Mouse (Mus musculus) midbrain, embryonic 10.5 days (tissue): ENCODE measurements at regions not wholly inside any gene's neighbourhood (a gene's known extent, or its start where the extent isn't known, plus 50 kb on each side); places are given as distances from the start of the nearest gene placed in this dataset.

Source experiments
- DNase-seq: peaks from one replicate; pipeline ENCODE4 v3.0.0-alpha.2; 2017; ENCODE audit warnings: low spot score
- H3K27ac ChIP-seq: fragments of 300-500 bp; sonication (generic); replicated peaks from 2 replicates; pipeline ENCODE4 v1.5.1; 2016; ENCODE audit warnings: mild to moderate bottlenecking
- H3K27me3 ChIP-seq: fragments of 300-500 bp; sonication (generic); 2 replicates; pipeline ENCODE4 v1.6.1; 2016; ENCODE audit warnings: low read depth, mild to moderate bottlenecking; ENCODE audit not compliant: poor library complexity, severe bottlenecking
- H3K36me3 ChIP-seq: fragments of 300-500 bp; sonication (generic); 2 replicates; pipeline ENCODE4 v1.6.1; 2016; ENCODE audit warnings: mild to moderate bottlenecking, moderate library complexity
- H3K4me1 ChIP-seq: fragments of 300-500 bp; sonication (generic); 2 replicates; pipeline ENCODE4 v1.6.1; 2016
- H3K4me3 ChIP-seq: fragments of 300-500 bp; sonication (generic); 2 replicates; pipeline ENCODE4 v1.5.1; 2016; ENCODE audit warnings: mild to moderate bottlenecking, moderate library complexity
- H3K9me3 ChIP-seq: fragments of 300-500 bp; sonication (generic); replicated peaks from 2 replicates; pipeline ENCODE4 v1.6.1; 2016; ENCODE audit warnings: mild to moderate bottlenecking
- WGBS: fragments of 180-500 bp; shearing (Covaris S2); methylation state at CpG from one replicate; pipeline ENCODE4 v1.1.7; 2016; 5-methylcytosine and 5-hydroxymethylcytosine counted together

DNA sequence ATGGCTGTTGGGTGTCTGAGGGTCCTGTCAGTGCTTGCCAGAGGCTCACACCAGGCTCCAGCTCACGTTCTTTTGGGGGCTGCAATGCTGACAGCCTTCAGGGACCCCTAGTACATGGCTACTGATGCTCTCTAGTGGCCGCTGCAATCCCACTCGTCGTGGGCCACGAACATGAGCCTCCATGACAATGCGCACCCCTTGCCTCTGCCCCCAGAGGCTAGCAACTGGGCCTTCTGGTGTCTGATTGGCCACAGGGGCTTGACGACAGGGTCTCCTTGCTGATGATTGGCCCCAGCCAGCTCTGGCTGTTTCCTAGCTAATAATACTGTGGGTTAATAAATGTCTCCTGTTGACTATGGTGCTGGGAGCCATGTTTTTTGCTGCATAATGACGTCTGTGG, 61.1 kb downstream of the Rtl1 start:
- no peak for DNase-seq
- 74% methylated on average over 8 of the region's 8 CpGs for WGBS
- Histone ChIP-seq H3K36me3 (peaks cover 18% of the 10 kb centered on the region), H3K27ac (no peak overlapping the region), H3K4me3 (no peak overlapping the region), H3K27me3 (peaks cover 33% of the 10 kb centered on the region), H3K9me3 (peaks cover 71% of the 10 kb centered on the region), H3K4me1 (peaks cover 17% of the 10 kb centered on the region)

GRCm38 (mm10) chr12:109538641-109539040, 61.5 kb downstream of the Rtl1 start:
- H3K27me3 ChIP-seq: peaks cover 37% of the 10 kb centered on the region
- 89% methylated on average over 3 of the region's 3 CpGs for WGBS
- H3K36me3 ChIP-seq: peaks cover 15% of the 10 kb centered on the region
- H3K4me3 ChIP-seq: no peak overlapping the region
- no peak overlapping the region for H3K27ac ChIP-seq
- peaks cover 17% of the 10 kb centered on the region for H3K4me1 ChIP-seq
- H3K9me3 ChIP-seq: peaks cover 69% of the 10 kb centered on the region
- DNase-seq: no peak

DNA sequence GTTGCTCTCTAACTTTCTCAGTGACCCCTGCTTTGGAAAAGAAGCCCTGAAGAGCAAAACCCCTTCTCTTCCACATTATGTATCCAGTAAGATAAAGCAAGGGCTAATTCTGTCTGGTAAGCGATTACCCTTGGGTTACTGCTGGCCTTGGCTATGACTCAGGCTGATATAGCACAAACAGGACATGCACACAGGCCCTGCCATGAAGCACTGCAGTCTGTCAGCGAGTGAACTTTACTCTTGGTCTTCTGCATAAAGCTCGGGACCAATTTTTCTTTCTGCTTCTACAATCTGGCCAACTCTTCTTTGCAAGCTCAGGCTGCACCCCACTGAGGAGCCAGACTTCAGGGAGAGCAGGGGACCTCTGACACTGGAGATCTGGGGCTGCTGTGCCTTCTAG, 63.6 kb downstream of the Rtl1 start:
- no peak for DNase-seq
- Histone ChIP-seq H3K4me3 (no peak overlapping the region), H3K36me3 (peaks cover 7% of the 10 kb centered on the region; the same call in 1 of the 2 replicates), H3K9me3 (peaks cover 48% of the 10 kb centered on the region), H3K4me1 (peaks cover 29% of the 10 kb centered on the region), H3K27ac (no peak overlapping the region), H3K27me3 (peaks cover 50% of the 10 kb centered on the region)
- WGBS: 85% methylated on average over 3 of the region's 3 CpGs

DNA sequence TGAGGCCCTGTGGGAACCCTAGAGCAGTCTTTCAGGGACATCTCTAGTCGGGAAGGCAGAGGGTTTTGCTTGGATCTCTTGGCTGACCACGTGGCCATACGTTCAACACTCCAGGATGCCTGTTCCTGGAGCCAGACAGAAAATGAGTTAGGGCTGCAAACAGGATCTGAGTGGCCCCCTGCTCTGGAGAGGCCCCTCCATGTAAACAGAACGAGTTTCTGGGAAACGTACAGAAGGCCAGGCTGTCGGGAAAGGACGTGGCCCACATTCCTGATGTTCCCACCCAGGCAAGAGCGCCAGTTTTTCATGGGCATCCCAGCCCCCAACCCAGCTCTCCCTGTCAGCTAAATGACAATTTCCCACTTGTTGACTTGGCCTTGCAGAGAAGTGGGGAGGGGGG, 67.7 kb downstream of the Rtl1 start:
- Histone ChIP-seq H3K27me3 (peaks cover 39% of the 10 kb centered on the region), H3K36me3 (0 out of 2 replicates have a peak, but pooled peaks cover 2% of the 10 kb centered on the region), H3K27ac (peak overlapping the region; percentile 60), H3K4me3 (no peak overlapping the region), H3K4me1 (peaks cover 58% of the 10 kb centered on the region), H3K9me3 (peaks cover 43% of the 10 kb centered on the region)
- DNase-seq: no peak
- WGBS: 70% methylated on average over 8 of the region's 8 CpGs

- Histone ChIP-seq H3K27me3 (peaks cover 36% of the 10 kb centered on the region), H3K36me3 (0 out of 2 replicates have a peak, but pooled peaks cover 2% of the 10 kb centered on the region), H3K27ac (peak overlapping the region; percentile 75), H3K9me3 (peaks cover 45% of the 10 kb centered on the region), H3K4me3 (no peak overlapping the region), H3K4me1 (peaks cover 58% of the 10 kb centered on the region)
- 88% methylated on average over 8 of the region's 8 CpGs for WGBS
- no peak for DNase-seq
These were observed 68.6 kb downstream of the Rtl1 start for GRCm38 (mm10) chr12:109531347-109532023.

GRCm38 (mm10) chr12:109530215-109531050, 69.7 kb downstream of the Rtl1 start:
- Histone ChIP-seq H3K9me3 (peaks cover 53% of the 10 kb centered on the region), H3K36me3 (0 out of 2 replicates have a peak, but pooled peaks cover 2% of the 10 kb centered on the region), H3K4me1 (peaks cover 61% of the 10 kb centered on the region), H3K27ac (peak overlapping the region; percentile 75), H3K27me3 (peaks cover 44% of the 10 kb centered on the region), H3K4me3 (peak overlapping the region; percentile 26)
- 51% methylated on average over 19 of the region's 19 CpGs for WGBS
- peak; percentile 65 for DNase-seq

- 41% methylated on average over 6 of the region's 6 CpGs for WGBS
- no peak for DNase-seq
- Histone ChIP-seq H3K27me3 (peaks cover 35% of the 10 kb centered on the region), H3K4me1 (peaks cover 61% of the 10 kb centered on the region), H3K36me3 (0 out of 2 replicates have a peak, but pooled peaks cover 2% of the 10 kb centered on the region), H3K9me3 (peaks cover 53% of the 10 kb centered on the region), H3K27ac (peak overlapping the region; percentile 75; the same call in 1 of the 2 replicates), H3K4me3 (no peak overlapping the region)
These were observed 70.6 kb downstream of the Rtl1 start for GRCm38 (mm10) chr12:109529501-109529900.

DNA sequence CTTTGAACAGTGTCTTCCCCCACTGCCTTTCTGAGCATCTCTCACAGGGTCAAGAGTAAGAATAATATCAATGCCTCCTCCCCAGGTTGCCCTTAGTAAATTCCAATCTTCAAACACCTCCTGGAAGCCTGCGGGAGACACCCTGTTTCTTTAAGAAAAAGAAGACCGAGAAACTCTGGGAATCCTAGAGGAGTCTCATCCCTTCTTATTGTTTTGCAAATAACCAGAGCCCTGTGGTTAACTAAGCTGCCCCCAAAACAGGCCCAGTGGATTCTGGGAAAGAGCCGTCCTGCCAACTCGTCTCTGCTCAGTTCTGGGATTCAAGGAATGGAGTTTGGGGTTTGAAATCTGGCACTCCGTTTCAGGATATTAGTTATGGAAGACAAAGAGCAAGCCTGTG, 71.2 kb downstream of the Rtl1 start:
- H3K27ac ChIP-seq: peak overlapping the region; percentile 59
- peaks cover 32% of the 10 kb centered on the region for H3K27me3 ChIP-seq
- peak overlapping the region; percentile 47; the same call in 1 of the 2 replicates for H3K4me3 ChIP-seq
- DNase-seq: no peak
- peaks cover 65% of the 10 kb centered on the region for H3K4me1 ChIP-seq
- H3K9me3 ChIP-seq: peaks cover 53% of the 10 kb centered on the region
- 50% methylated on average over 5 of the region's 5 CpGs for WGBS
- 0 out of 2 replicates have a peak, but pooled peaks cover 2% of the 10 kb centered on the region for H3K36me3 ChIP-seq

DNA sequence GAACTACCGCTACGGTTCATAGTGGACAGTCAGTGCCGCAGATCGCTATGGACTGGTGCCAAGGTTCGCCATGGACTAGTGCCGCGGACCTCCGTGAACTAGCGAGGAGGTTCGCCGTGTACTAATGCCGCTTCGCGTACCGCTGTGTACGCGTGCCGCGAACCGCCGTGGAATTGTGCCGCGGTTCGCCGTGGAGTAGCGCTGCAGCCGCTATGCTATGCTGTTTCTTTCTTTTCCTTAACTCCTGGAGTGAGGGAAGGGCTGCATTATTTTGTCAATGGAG, 71.9 kb downstream of the Rtl1 start:
- no peak for DNase-seq
- 43% methylated on average over 27 of the region's 27 CpGs for WGBS
- Histone ChIP-seq H3K4me1 (peaks cover 70% of the 10 kb centered on the region), H3K9me3 (peaks cover 53% of the 10 kb centered on the region), H3K27ac (peak overlapping the region; percentile 59), H3K27me3 (peaks cover 31% of the 10 kb centered on the region), H3K4me3 (peak overlapping the region; percentile 47), H3K36me3 (0 out of 2 replicates have a peak, but pooled peaks cover 2% of the 10 kb centered on the region)

DNA sequence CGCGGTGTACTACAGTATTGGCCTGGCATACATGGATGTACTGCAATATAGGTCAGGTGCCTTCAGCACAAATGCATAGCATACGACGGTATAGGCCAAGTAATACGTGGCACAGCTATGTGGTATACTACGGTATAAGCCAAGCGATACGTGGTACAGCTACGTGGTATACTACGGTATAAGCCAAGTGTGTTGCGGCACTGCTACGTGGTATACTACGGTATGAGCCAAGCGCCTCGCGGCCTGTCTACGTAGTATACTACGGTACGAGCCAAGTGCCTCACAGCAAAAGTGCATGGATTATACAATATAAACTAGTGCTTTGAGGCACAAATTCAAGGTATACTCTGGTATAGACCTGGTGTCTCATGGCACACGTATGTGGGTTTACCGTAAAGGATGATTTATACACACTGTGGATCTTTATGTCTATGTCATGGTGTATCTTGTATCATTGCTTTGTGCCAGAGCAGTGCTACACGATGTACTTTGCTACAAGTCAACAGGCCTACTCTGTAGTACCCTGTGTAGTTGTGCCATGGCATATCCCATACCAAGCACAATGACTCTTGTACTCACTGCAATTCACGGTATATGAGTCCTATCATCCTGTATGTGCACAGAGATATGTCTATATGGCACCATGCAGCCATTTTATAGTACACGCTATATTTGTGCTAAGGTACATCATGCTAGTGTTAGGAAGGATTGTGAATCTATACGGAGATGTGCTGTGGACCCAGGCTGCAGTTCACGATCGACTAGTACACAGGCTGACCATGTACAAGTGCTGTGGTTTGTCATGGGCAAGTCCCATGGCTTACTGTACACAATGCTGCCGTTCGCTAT, 72.5 kb downstream of the Rtl1 start:
- Histone ChIP-seq H3K4me1 (peaks cover 71% of the 10 kb centered on the region), H3K27ac (peak overlapping the region; percentile 59)

DNA sequence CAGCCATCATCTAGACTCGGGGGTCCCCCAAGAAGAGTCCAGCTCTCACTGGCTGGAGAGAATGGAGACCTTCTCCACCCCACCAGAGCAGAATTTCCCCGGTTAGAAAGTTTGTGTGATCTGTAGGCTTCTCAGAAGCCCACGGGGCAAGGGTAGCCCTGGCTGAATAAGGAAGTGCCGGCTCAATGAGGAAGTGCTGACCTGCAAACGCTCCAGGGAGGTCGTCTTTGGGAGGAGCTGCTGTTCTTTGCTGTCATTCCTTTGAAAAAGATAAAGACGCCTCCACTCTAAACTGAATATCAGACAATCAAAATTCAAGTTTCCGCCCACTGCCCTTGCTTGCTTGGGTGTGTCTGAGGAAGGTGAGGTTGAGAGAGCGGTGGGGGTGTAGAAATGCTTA, 73.0 kb downstream of the Dlk1 start:
- Histone ChIP-seq H3K9me3 (peaks cover 48% of the 10 kb centered on the region), H3K36me3 (0 out of 2 replicates have a peak, but pooled peaks cover 2% of the 10 kb centered on the region), H3K4me3 (no peak overlapping the region), H3K27me3 (peaks cover 29% of the 10 kb centered on the region), H3K27ac (no peak overlapping the region), H3K4me1 (peaks cover 57% of the 10 kb centered on the region)
- 70% methylated on average over 9 of the region's 9 CpGs for WGBS
- DNase-seq: no peak

More for the DNA sequence above, 72.5 kb downstream of the Rtl1 start:
- H3K9me3 ChIP-seq: peaks cover 53% of the 10 kb centered on the region
- H3K36me3 ChIP-seq: 0 out of 2 replicates have a peak, but pooled peaks cover 2% of the 10 kb centered on the region
- peak; percentile 57 for DNase-seq
- peak overlapping the region; percentile 47 for H3K4me3 ChIP-seq
- peaks cover 33% of the 10 kb centered on the region for H3K27me3 ChIP-seq
- WGBS: 58% methylated on average over 29 of the region's 29 CpGs

DNA sequence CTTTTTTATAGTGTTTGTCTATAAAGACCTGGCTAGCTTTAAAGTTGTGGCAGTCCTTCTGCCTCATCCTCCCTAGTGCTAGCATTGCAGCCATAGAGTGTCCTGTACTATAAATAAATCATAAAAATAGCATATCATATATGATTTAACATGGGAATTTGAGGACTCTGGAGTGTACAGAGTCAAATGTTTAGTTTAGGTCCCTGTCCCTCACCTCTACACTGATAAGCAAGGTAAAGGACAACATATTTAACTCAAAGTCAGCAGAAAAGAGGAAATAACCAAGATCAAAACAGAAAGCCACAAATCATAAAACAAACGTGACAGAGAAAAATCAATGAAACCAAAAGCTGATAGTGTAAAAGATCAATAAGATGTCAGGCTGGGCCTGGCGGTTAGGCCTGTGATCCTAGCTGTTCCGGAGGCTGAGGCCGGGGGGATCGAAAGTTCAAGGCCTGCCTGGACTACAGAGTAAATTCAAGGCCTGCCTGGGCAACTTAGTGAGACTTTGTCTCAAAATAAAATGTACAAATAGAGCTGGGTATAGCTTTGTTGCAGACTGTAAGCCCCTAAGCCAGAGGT, 68.7 kb downstream of the Dlk1 start:
- WGBS: 85% methylated on average over 5 of the region's 5 CpGs
- H3K4me1 ChIP-seq: peaks cover 69% of the 10 kb centered on the region
- H3K27me3 ChIP-seq: peaks cover 37% of the 10 kb centered on the region
- no peaks in the 10 kb centered on the region for H3K36me3 ChIP-seq
- no peak overlapping the region for H3K27ac ChIP-seq
- DNase-seq: no peak
- peaks cover 6% of the 10 kb centered on the region for H3K9me3 ChIP-seq
- no peak overlapping the region for H3K4me3 ChIP-seq
